Mouse (Mus musculus) bone marrow, adult 2 months (tissue): ENCODE data around the gene Otud7a.

Experiments used
- CTCF ChIP-seq: fragments of 200-500 bp; IDR thresholded peaks from 2 replicates; pipeline ENCODE4 v1.5.1; 2011; ENCODE audit warnings: low read length, control low read depth; ENCODE audit not compliant: control insufficient read depth, insufficient read depth
- POLR2A ChIP-seq: fragments of 200-500 bp; IDR thresholded peaks from 2 replicates; pipeline ENCODE4 v1.6.1; 2011; ENCODE audit warnings: low read depth, mild to moderate bottlenecking, control low read depth, low read length, borderline replicate concordance; ENCODE audit not compliant: control insufficient read depth

GRCm38 (mm10) chr7:63522403-63522802 is 77.9 kb downstream of the Otud7a start:
- TF ChIP-seq POLR2A: no peak
- TF ChIP-seq CTCF: no peak
